Mouse (Mus musculus): ENCODE measurements around the gene Rspry1.

- TF ChIP-seq TAL1 (IDR thresholded peaks at IDR 0.05; ENCODE audit: low read length) (no peak), GATA1 (IDR thresholded peaks at IDR 0.05; ENCODE audit: low read length) (no peak)
These were observed 56.3 kb downstream of the Rspry1 start for GRCm38 (mm10) chr8:94658031-94658430.
